Mouse (Mus musculus): ENCODE measurements around the gene Zfp810.
"Not testable (repeated sequence)": the region's sequence is repeated elsewhere in the genome, so short reads cannot be mapped to it uniquely, and the experiment has no call there.

Zfp810 gene

DNA sequence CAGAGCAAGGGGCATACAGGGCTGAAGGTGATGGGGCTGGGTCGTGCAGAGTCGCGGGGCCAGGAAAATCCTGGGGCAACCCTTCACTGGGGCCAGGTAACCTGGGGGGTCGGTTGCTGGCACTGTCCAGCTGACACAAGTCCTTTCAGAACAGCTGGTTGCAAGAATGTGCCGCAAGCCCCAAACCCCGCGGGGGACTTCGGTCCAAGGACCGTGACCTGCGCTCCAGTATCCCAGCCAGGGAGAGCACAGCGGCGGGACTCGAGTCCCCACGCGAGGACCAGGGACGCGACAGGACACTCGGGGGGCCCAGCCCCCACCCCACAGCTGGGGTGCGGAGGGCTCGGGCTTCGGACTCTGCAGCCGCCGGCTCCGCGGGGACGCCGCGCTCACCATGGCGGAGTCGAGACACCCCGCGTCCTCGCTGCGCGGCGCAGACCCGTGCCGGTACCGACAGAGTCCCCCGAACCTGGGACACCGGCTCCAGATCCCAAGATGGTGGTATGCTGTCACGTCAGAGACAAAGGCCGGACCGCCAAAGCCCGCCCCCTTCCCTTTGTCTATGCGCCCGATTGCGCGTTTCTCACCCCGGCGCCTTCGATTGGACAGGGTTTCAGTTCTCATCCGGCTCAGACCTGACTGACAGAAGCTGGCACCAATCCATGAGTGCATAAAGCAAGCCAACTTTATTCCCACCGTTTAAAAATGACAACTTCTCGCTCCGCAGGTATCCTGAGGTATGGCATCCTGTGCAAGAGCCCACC, at the start of gene Zfp810:
Gene Zfp810, minus strand, starts transcription at position 493 of the 764 bp plus-strand sequence.
- DNase-seq (ENCODE audit: low read depth) = peak; percentile 98

DNA sequence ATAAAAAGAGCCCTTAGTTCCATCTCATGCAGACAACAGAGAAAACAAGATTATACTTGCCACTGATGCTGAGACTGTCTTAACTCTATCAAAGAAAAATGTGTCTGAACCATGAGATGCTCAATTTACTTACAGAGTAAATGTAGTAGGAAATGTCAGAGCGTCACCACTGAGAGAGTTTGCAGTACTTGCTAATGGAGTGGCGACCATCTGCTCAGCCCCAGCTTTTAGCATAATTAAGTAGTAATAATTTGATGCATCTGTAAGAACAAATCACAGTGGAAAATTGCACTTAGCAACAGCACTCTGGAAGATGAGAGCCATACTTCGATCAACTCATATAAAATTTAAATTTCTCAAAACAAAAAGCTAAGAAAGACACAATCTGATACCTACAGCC, 48.5 kb upstream of the Zfp810 start:
- no peak for DNase-seq (ENCODE audit: low read depth)

DNA sequence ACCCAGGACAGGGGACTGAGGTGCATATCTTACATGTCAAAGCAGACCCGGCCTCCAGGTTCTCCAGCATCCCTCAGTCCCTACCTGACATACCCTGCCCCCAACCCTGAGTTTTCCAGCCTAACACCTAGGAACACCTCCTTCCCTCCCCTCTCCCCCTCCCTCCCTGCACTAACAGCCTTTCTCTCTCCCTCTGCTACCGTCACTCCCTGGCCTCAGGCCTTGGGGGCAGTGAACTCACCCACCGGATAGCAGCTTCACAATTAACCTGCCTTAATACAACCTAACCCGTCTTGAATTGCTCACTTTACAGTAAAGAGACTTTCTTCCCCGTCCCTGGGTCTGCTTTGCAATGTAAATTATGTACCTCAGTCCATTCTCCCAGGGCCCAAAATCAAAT, 46.5 kb upstream of the Zfp810 start:
- DNase-seq (ENCODE audit: low read depth) = no peak

DNA sequence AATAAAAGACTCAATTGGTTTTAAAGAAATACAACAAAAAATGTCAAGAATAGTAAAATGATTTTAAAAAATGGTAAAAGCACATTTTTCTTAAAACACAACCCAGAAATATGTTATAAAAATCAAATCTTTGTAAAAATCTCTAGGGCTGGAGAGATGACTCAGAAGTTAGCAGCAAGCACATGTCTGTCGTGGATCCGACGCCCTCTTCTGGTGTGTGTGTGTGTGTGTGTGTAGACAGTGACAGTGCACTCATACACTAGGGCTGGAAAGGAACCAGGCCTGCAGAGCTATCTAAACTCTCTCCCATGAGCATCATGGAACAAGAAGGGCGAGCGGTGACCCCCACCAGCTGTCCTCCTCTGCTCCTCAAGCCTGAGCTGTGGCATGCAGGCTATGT, 46.0 kb upstream of the Zfp810 start:
- DNase-seq (ENCODE audit: low read depth) = no peak

DNA sequence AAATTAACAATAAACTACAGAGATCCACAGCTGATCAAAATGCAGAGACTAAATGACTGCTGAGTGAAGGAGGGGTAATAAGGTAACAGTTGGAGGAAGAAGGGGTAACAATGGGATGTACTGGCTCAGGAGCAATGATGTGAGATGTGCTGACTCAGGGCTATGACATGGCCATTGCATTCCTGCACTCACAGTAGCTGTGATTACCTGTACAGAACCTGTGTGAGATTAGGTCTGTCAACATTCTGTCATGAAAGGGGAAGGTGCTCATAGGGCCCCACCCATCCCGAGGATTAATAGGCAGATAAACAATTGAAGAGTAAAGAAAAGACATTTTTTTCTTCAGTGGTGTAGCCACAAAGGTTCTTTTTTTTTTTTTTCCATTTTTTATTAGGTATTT, 32.9 kb upstream of the Zfp810 start:
- no peak for DNase-seq (ENCODE audit: low read depth)

DNA sequence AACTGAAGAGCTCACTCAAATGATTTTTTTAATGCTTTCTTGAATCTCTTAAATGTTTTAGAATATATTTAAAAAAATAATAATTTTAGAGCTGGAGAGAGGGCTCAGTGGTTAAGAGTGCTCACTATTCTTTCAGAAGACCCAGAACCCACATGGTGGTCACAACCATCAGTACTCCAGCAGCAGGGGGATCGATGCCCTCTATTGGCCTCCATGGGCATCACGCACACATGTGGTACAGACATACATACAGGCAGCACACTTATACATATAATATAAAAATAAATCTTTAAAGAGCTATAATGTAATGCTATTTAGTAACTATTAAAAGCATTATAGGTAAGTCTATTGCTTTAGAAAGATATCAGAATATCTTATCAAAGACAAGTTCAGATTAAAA, 29.8 kb upstream of the Zfp810 start:
- DNase-seq (ENCODE audit: low read depth) = no peak

GRCm38 (mm10) chr9:22327475-22328387, 20.3 kb upstream of the Zfp810 start:
- peak; percentile 94 for DNase-seq (ENCODE audit: low read depth)

- no peak for DNase-seq (ENCODE audit: low read depth)
Observed at GRCm38 (mm10) chr9:22327099-22327474, 19.6 kb upstream of the Zfp810 start.

DNA sequence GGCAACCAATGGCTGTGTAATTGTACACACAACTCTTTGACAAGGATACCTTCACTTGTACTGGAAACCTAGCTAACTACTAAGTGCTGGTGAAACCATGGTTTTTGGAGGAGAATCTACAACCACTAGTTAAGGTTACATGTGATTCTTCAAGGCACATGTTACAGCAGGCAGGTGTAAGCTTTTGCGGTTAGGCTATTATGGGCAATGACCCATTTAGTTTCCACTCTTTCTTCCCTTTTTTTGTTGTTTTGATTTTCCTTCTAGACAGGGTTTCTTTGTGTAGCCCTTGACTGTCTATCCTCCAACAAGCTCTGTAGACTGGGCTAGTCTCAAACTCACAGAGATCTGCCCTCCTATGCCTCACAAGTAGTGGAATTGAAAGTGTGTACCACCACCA, 17.1 kb upstream of the Zfp810 start:
- no peak for DNase-seq (ENCODE audit: low read depth)

DNA sequence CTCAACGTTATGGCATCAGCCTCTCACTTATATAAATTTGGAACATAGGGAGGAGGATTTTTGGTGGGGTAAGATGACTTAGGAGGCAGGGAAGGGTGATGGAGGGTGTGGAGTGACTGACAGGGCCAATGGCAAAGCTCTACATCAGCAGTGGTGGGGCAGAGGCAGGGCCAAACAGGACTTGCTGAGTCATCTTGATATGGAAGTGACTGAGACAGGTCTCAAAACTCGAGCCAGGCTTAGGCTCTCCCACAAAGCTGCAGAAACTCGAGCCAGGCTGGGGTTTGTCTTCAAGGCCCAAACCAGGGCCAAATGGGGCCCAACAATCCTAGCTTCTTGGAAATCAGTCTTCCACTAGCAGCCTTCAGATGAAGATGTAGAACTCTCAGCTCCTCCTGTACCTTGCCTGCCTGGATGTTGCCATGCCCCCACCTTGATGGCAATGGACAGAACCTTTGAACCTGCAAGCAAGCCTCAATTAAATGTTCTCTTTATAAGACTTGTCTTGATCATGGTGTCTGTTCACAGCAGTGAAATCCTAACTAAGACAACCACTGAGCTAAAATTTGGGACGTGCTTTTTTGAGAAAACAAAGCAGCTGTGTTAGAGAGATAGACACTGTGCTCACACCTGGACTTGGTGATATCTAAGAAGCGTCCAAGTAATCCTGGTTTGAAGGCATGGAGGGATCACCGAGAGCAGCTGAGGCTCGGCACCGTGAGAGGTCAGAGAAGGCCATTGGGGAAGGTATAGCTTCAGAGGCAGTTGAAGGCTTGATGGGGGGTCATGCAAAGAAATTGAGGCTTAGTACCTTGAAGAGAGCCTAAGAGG, 15.1 kb upstream of the Zfp810 start:
- DNase-seq (ENCODE audit: low read depth) = no peak

DNA sequence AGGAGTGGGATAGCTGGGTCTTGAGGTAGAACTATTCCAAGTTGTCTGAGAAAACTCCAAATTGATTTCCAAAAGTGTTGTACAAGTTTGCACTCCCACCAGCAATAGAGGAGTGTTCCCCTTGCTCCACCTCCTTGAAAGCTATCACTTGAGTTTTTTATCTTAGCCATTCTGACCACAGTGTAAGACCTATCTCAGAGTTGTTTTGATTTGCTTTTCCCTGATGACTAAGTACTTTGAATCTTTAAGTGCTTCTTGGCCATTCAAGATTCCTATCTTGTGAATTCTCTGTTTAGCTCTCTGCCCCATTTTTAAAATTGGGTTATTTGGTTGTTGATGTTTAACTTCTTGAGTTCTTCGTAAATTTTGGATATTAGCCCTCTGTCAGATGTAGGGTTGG, 11.7 kb upstream of the Zfp810 start:
- no peak for DNase-seq (ENCODE audit: low read depth)

GRCm38 (mm10) chr9:22316047-22316446, 8.6 kb upstream of the Zfp810 start:
- DNase-seq (ENCODE audit: low read depth) = not testable (repeated sequence)

GRCm38 (mm10) chr9:22314066-22314465, 6.6 kb upstream of the Zfp810 start:
- no peak for DNase-seq (ENCODE audit: low read depth)

DNA sequence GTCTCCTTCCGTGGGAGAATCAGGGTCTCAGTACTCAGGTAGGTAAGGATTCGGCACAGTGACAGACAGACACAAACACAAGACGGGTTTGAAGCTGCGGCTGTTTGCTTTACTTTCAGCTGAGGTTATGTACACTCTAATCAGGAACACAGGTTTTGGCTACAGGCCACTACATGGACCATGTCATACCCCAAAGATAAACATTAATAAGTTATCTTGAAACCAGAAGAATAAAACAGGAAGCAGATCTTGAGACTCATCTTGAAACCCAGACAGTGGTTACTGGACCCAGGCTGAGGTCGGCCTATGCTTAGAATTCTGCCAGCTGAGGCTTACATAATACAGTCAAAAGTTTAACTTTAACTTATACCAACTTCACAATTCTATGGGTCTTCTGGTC, 5.8 kb upstream of the Zfp810 start:
- DNase-seq (ENCODE audit: low read depth) = no peak

GRCm38 (mm10) chr9:22309651-22310050, 2.2 kb upstream of the Zfp810 start:
- no peak for DNase-seq (ENCODE audit: low read depth)

- DNase-seq (ENCODE audit: low read depth) = not testable (repeated sequence)
Observed at GRCm38 (mm10) chr9:22307920-22308262, 443 bp upstream of the Zfp810 start.

DNA sequence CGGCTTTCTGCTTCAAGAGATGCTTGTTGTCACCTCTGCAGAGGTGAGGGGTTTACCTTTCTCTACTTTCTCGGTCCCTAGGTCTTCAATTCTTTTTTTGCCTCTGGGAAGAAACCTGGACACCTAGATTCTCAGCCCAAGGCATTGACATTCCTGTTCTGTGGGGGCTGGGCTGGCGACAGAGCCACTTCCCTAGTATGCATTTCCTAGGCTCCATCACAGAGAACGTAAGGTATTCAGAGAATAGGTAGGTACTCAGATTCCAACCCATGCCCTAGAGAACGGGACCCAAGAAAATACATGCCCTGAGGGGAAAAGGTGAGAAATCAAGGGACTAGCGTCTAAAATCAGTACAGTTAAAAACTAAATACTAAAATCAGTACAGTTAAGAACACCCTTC, 722 bp downstream of the Zfp810 start:
- peak; percentile 46 for DNase-seq (ENCODE audit: low read depth)

GRCm38 (mm10) chr9:22302199-22302598, 5.2 kb downstream of the Zfp810 start:
- DNase-seq (ENCODE audit: low read depth) = no peak

DNA sequence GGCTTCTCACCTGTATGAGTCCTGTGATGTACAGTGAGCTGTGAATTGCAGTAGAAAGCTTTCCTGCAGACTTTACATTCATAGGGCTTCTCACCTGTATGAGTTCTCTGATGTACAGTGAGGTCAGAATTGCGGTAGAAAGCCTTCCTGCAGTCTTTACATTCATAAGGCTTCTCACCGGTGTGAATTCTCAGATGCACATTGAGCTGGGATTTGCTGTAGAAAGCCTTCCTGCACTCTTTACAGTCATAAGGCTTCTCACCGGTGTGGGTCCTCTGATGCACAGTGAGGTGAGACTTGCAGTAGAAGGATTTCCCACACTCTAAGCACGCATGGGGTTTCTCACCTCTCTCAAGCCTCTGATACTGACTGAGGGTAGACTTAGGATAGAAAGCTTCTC, 28.7 kb downstream of the Zfp810 start:
- no peak for DNase-seq (ENCODE audit: low read depth)

DNA sequence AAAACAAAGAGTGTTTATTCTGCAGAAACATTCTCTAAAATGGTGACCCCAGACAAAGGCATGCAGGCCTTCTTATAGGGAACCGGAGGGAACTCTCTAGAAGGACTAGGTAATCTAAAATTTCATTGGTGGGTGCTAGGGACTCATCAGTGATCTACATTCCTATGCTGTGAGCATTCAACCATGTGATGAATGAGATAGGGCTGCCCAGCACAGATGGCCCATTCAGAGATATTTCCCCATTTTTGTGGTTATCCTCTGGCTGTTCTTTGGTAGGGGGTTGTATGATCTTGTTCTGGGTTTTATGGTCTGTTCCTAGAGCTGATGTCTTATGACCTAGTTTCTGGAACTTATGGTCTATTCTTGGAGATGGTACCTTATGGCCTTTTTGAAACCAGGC, 38.6 kb downstream of the Zfp810 start:
- DNase-seq (ENCODE audit: low read depth) = no peak

GRCm38 (mm10) chr9:22262611-22263010, 44.8 kb downstream of the Zfp810 start:
- DNase-seq (ENCODE audit: low read depth) = no peak

DNA sequence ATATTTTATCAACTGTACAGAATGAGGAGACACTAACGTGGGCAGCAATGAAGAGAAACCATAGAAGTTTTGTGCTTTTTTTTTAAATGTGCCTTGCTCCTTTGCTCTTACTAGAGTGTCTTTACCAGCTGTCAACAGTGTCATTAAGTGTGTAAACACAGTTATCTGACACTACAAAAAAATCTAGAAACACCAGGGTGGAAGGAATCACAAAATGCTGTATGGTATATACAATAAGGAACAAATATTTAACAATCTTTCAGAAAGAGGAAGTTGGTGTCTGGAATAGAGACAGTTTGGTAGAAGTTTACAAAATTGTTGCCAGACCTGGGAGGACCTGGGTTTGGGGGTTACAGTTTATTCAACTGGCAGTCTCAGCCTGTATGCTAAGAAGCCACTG, 45.9 kb downstream of the Zfp810 start:
- no peak for DNase-seq (ENCODE audit: low read depth)

DNA sequence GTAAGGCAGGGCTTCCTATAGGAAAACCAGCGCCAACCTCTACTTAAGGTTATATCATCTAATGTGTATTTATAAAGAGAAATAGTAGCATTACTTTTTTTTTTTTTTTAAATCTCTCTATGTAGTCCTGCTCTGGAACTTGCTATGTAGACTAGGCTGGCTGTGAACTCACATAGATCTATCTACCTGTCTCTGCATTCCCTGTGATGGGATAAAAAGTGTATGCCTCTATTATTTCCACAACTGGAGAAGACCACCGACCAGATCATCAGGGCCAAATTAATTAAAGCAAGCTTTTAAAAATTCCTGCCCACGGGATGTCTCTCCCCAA, 47.4 kb downstream of the Zfp810 start:
- no peak for DNase-seq (ENCODE audit: low read depth)

Data from naive thymus-derived CD4-positive, alpha-beta T cell, adult 2 months (primary cell).